Mouse (Mus musculus) G1E-ER4 (cell line): Measurements from ENCODE around the gene Robo1. TPM values are rescaled to one million over a fixed set of nuclear protein-coding genes. Genes with fewer than 3 reads are reported as not detected.

Experiments
- GATA1 ChIP-seq: IDR thresholded peaks from one replicate; pipeline ENCODE4 v1.8.0; 2012; ENCODE audit warnings: low read length, inconsistent platforms
- polyA plus RNA-seq: library from polyadenylated mRNA; stranded (reverse); fragments of >175 nt; gene quantifications from 2 replicates; pipeline ENCODE4 v1.2.3, GENCODE M21; 2012

Gene Robo1
- polyA plus RNA-seq, 1 experiment, result not detected

DNA sequence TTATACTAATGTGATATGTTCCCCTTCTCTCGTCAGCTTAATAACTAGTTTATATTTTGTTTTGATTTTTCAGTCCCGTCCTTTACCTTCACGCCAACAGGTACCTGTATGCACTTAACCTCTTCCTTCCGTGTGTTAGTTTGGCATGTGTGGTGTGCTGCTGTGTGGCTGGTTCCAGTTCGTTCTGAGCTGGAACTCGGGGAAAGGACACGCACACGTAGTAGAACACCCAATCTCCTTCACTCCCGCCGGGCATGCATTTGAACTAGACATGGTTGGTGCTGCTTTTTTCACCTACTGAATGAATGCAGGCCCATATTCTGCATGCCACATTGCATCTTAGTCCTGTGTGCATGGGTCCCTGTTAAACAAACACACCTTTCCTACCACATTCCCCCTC lies 685.5 kb downstream of the Robo1 start:
- TF ChIP-seq GATA1, result no peak

DNA sequence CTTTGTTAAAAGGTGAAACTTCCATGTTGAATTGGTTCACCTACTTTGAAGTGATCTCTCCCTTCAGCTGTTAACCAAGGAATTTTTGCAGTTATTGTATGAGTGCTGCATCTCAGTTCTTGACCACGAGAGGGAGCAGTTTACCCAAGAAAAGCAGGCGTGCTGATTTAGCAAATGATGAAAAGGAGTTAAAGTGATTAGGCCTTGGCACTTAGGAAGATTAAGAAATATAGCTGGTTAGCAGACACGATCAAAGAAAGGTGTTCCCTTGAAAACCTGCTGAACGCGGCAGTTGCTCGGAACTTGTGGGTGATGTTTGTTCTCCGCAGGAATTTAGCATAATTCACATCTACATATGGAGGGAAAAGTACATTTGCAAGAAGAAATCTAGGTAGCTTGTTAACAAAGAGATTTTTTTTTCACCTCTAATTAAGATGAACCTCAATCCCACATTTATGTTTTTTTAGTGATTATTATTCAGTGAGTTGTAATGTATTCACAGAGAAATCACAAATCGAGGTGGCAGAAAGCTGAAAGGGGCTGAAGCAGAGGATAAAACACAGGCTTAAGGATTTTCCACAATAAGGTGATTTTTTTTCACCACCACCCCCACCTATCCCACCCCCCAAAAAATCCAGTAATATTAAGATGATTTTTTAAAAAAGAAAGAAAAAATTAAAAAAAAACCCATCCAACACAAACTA lies 687.3 kb downstream of the Robo1 start:
- no peak for TF ChIP-seq GATA1

- TF ChIP-seq GATA1, result no peak
Measured at GRCm38 (mm10) chr16:72995955-72996535, 687.9 kb downstream of the Robo1 start.

- no peak for TF ChIP-seq GATA1
Measured at GRCm38 (mm10) chr16:72998677-72999076, 690.6 kb downstream of the Robo1 start.

DNA sequence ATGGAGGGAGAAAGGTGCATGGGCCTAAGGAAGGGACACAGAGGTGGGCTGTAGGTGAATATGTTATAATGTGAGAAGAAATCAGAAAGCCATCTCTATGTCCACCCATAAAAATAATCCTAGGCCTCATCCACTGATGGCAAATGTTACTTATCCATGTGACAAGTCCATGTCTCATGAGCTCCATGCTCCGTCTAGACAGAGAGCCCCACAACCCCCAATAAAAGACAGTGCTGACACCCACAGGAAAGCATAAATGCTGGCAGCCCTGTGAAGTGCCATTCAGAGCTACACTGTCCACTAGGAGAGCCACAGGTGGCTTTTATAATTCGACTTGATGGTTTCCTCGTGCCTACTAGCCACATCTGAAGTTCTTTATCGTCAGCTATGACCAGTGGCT lies 694.6 kb downstream of the Robo1 start:
- no peak for TF ChIP-seq GATA1

DNA sequence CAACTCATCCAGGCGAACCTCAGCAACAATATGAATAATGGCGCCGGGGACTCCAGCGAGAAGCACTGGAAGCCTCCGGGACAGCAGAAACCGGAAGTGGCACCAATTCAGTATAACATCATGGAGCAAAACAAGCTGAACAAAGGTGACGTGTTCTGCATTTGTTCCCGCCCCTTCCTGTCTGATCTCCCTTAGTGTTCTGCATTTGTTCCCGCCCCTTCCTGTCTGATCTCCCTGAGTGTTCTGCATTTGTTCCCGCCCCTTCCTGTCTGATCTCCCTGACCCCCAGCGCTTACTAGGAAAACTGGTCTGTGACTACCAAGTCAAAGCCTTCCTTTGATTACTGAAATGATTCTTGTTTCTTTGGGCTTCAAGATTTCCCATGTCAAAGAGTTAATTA lies 696.5 kb downstream of the Robo1 start:
- TF ChIP-seq GATA1, result no peak

DNA sequence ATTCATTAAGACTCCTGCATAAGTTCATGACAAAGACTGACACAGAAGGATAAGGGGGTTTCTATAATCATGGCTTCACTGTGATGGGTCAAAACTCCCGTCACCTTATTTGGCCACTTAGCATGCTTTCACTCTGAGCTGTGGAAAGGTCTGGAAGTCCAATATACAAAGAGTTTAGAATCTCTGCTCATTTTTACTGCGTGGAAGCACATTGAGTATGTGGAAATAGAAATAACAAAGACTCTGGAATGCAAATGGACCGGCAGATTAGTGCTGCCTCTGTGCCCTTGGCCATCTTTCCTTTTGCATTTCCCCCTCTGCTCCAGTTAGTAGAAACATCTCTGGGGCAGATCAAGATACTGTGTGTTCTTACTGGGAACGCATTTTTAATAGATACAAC lies 697.7 kb downstream of the Robo1 start:
- no peak for TF ChIP-seq GATA1

GRCm38 (mm10) chr16:73007434-73007833 lies 699.3 kb downstream of the Robo1 start:
- TF ChIP-seq GATA1, result no peak

- no peak for TF ChIP-seq GATA1
Measured at GRCm38 (mm10) chr16:73011313-73011712, 703.2 kb downstream of the Robo1 start.

DNA sequence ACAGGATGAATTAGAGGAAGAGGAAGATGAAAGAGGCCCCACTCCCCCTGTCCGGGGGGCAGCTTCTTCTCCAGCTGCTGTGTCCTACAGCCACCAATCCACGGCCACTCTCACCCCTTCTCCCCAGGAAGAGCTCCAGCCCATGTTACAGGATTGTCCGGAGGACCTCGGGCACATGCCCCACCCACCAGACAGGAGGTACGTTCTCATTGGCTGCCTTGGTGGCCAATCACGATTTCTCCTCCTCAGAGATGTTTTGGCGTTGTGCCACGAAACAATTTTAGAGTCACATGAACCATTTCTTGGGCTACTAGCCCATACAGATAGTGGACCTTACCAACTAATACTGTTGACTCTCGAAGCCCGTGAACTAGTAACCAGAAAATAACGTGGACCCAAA lies 704.8 kb downstream of the Robo1 start:
- TF ChIP-seq GATA1, result no peak

DNA sequence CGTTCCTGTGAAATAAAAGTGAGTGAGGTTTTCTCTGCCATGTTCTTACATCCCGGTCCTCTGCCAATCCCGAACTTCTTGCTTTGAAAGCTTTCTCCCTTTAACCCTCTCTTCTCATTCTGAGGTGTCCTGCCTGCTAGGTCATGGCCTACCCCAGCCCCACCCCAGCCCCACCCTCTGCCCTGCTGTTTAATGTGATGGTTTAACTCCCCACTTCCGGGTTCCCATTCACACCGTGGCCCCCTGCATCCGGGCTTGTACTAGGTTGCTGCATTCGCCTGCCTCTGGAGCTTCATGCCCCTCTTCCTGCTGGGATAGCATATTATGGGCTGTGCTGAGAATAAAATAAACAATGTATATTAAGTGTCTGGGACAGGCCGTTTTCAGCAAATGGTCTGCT lies 706.4 kb downstream of the Robo1 start:
- TF ChIP-seq GATA1, result no peak

- TF ChIP-seq GATA1, result no peak
Measured at GRCm38 (mm10) chr16:73015976-73016375, 707.9 kb downstream of the Robo1 start.

DNA sequence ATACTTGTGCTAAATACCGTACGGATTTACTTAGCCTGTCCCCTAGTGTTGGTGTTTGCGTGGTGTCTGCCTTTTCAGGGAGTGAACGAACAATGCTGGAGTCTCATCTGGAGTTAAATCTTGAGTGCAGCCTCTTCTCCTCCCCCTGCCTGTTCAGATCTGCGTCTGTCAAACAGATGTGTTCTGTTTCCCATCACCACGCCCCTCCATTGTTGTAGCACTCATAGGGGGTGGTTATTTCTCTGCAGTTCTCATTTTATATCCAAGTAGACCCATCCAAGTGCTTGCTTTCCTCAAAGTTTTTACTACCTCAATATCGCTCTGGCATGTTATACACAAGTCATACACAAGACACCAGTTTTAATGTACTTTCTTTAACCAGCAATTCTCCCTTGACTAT lies 708.7 kb downstream of the Robo1 start:
- no peak for TF ChIP-seq GATA1

DNA sequence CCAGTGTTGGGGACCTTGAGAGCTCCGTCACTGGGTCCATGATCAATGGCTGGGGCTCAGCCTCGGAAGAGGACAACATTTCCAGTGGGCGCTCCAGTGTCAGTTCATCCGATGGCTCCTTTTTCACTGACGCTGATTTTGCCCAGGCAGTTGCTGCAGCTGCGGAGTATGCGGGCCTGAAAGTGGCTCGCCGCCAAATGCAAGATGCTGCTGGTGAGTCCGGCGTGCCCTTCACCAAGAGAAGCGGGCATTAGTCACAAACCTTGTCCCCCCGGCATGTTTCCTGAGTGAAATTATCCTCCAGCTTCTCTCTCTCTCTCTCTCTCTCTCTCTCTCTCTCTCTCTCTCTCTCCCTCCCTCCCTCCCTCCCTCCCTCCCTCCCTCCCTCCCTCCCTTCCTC lies 716.2 kb downstream of the Robo1 start:
- no peak for TF ChIP-seq GATA1

GRCm38 (mm10) chr16:73027692-73028091 lies 719.6 kb downstream of the Robo1 start:
- TF ChIP-seq GATA1, result no peak

- TF ChIP-seq GATA1, result no peak
Measured at GRCm38 (mm10) chr16:73030999-73031398, 722.9 kb downstream of the Robo1 start.

- no peak for TF ChIP-seq GATA1
Measured at GRCm38 (mm10) chr16:73035210-73035985, 727.3 kb downstream of the Robo1 start.
